Mouse (Mus musculus) cerebellum, adult 2 months (tissue): ENCODE measurements around the gene Vamp9. TPM values are rescaled to one million over a fixed set of nuclear protein-coding genes. Genes with fewer than 3 reads are reported as not detected.

Source experiments
- DNase-seq, 2 experiments: peaks; one replicate each; pipeline ENCODE4 v3.0.0; 2021
- H3K27ac ChIP-seq: fragments of 200-500 bp; 2 replicates; pipeline ENCODE4 v1.5.1; 2012; ENCODE audit warnings: low read length, control low read depth, inconsistent platforms; ENCODE audit not compliant: insufficient read depth
- H3K27me3 ChIP-seq: fragments of 200-500 bp; 2 replicates; pipeline ENCODE4 v1.6.1; 2012; ENCODE audit warnings: inconsistent platforms, mild to moderate bottlenecking, low read length, moderate library complexity; ENCODE audit not compliant: control insufficient read depth, insufficient read depth
- H3K4me1 ChIP-seq: fragments of 200-500 bp; 2 replicates; pipeline ENCODE4 v1.6.1; 2011; ENCODE audit warnings: low read length; ENCODE audit not compliant: control insufficient read depth, insufficient read depth
- H3K4me3 ChIP-seq: fragments of 200-500 bp; replicated peaks from 2 replicates; pipeline ENCODE3; 2011; ENCODE audit warnings: mild to moderate bottlenecking, low read depth, low read length, control low read depth; ENCODE audit not compliant: insufficient read depth
- CTCF ChIP-seq: fragments of 200-500 bp; IDR thresholded peaks from 2 replicates; pipeline ENCODE4 v1.5.1; 2011; ENCODE audit warnings: low read depth, mild to moderate bottlenecking, control low read depth, low read length, moderate library complexity, borderline replicate concordance; ENCODE audit not compliant: insufficient read depth
- POLR2A ChIP-seq: fragments of 200-500 bp; IDR thresholded peaks from 2 replicates; pipeline ENCODE4 v1.6.1; 2011; ENCODE audit warnings: low read length, control low read depth, borderline replicate concordance; ENCODE audit not compliant: insufficient read depth
- WGBS: fragments of 180-500 bp; shearing (Covaris S2); methylation state at CpG from one replicate; pipeline ENCODE4 v1.1.7; 2018; 5-methylcytosine and 5-hydroxymethylcytosine counted together
- polyA plus RNA-seq: library from polyadenylated mRNA; depleted of rRNA; stranded (reverse); fragments of >200 nt; gene quantifications from 2 replicates; pipeline ENCODE4 v1.2.3, GENCODE M21; 2012

Gene Vamp9
- polyA plus RNA-seq, 1 experiment, result not detected

DNA sequence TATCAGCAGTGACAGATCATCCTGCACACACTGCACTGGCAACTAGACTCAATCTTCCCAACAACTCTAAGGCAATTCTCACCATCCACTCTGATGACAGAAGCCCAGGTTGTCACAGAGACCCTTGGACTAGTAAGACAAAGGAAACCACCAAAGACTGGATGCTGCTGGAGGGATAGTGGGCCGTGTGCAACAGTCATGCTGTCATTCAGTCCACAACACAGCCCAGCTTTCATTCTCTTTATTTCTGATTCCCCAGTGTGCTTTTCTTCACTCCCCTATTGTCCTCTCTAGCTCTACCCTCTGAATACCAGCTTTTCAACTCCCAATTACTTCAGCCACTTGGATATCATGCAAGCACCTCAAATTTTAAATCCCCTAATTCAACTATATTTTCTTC, 47.8 kb downstream of the Vamp9 start:
- no peaks in the 10 kb centered on the region for H3K27me3 ChIP-seq
- TF ChIP-seq CTCF (no peak), POLR2A (no peak)
- H3K4me1 ChIP-seq, result no peaks in the 10 kb centered on the region
- no peak overlapping the region for H3K4me3 ChIP-seq
- DNase-seq, result no peak
- 0 out of 2 replicates have a peak overlapping the region, but pooled peaks have one; percentile 30 for H3K27ac ChIP-seq
- 37% methylated on average over 1 of the region's 1 CpGs for WGBS

GRCm38 (mm10) chr5:99958666-99959065, 52.6 kb downstream of the Vamp9 start:
- WGBS, result 81% methylated on average over 1 of the region's 1 CpGs
- no peaks in the 10 kb centered on the region for H3K4me1 ChIP-seq
- no peak for DNase-seq

DNA sequence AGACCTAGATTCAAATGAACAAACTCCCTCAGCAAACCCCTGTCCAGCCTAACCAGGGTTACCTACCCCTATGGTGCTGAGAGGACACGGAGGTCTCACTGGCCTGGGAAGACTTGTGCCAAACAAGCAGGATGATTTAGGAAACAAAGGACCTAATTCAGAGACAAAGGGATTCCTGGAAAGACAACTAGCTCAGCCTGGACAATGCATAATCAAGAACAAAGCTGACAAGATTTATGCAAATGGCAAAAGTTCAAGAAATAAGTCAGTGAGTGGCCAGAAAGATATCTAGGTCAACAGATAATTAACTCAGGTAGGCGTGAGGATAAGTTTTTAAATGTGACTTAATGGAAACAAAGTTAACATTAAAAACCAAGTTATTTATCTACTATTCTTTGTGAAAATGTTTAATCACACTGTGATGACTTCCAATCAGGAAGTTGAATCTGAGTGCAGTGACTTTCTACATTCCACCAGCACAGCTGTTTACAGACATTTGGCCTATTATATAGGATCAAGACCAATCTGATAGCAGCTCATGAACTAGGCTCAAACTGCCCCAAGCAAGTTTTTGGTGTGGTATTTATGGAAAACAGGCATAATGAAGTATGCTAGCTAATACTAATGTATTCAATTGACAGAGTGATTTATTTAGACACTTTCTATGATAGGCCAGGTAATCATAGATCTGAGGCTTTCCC, 53.3 kb downstream of the Vamp9 start:
- Histone ChIP-seq H3K4me1 (no peaks in the 10 kb centered on the region), H3K4me3 (no peak overlapping the region), H3K27ac (no peak overlapping the region), H3K27me3 (no peaks in the 10 kb centered on the region)
- TF ChIP-seq CTCF (no peak), POLR2A (no peak)
- DNase-seq, result no peak
- 50% methylated on average over 2 of the region's 2 CpGs for WGBS

More at GRCm38 (mm10) chr5:99958666-99959065, 52.6 kb downstream of the Vamp9 start:
- Histone ChIP-seq H3K27ac (no peak overlapping the region), H3K27me3 (no peaks in the 10 kb centered on the region), H3K4me3 (no peak overlapping the region)
- TF ChIP-seq CTCF (no peak), POLR2A (no peak)

GRCm38 (mm10) chr5:99959960-99960359, 53.9 kb downstream of the Vamp9 start:
- 81% methylated on average over 2 of the region's 2 CpGs for WGBS
- DNase-seq, result no peak
- Histone ChIP-seq H3K27ac (no peak overlapping the region), H3K4me3 (no peak overlapping the region), H3K4me1 (no peaks in the 10 kb centered on the region), H3K27me3 (no peaks in the 10 kb centered on the region)
- no peak for TF ChIP-seq POLR2A
- no peak for TF ChIP-seq CTCF

GRCm38 (mm10) chr5:99973941-99974340, 67.9 kb downstream of the Vamp9 start:
- no peak for DNase-seq
- H3K27ac ChIP-seq, result no peak overlapping the region
- no peak overlapping the region for H3K4me3 ChIP-seq
- 6% methylated on average over 2 of the region's 2 CpGs for WGBS
- no peaks in the 10 kb centered on the region for H3K27me3 ChIP-seq
- TF ChIP-seq CTCF (no peak), POLR2A (no peak)
- H3K4me1 ChIP-seq, result peaks cover 11% of the 10 kb centered on the region

DNA sequence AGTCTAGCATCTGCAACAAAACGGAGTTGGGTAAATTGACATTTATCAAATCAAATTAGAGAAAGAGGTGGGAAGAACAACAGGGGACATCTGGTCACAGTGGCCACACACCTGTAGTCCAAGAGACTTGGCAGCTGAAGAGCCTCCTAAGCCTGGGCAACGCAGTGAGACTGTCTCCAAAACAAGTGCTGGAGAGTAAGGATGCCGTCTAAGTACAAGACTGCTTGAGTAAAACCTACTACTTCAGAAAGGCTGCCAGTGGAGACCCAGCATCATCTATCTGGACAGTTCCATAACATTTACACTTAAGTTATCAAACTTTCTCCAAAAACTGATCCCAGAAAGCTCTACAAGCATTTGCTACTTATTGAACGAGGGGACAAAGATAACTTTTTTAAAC, 69.0 kb downstream of the Vamp9 start:
- 11% methylated on average over 4 of the region's 4 CpGs for WGBS
- Histone ChIP-seq H3K4me1 (peaks cover 11% of the 10 kb centered on the region), H3K27me3 (no peaks in the 10 kb centered on the region), H3K4me3 (no peak overlapping the region), H3K27ac (no peak overlapping the region)
- TF ChIP-seq CTCF, result no peak
- no peak for TF ChIP-seq POLR2A
- DNase-seq, result peak in 1 of 2 experiments; percentile 33

DNA sequence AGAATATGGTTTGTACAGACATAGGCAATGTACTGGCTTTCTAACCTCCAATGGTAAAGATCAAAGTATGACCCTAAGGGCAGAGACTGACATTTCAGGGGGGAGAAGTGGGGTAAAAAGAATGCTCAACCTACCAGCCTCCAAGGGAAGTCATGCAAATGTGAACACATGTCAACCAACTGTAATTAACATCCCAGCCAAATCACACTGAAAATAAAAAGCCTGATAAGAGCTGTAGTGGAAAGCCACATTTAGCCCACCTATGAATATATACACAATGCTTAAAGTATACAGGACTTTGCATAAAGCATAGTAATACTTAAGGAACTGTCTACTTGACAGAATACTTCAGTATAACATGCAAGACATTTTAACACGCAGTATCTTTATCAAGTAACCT, 69.7 kb downstream of the Vamp9 start:
- Histone ChIP-seq H3K27me3 (no peaks in the 10 kb centered on the region), H3K27ac (no peak overlapping the region), H3K4me1 (peaks cover 11% of the 10 kb centered on the region), H3K4me3 (no peak overlapping the region)
- 29% methylated on average over 1 of the region's 1 CpGs for WGBS
- TF ChIP-seq CTCF (no peak), POLR2A (no peak)
- DNase-seq, result no peak

DNA sequence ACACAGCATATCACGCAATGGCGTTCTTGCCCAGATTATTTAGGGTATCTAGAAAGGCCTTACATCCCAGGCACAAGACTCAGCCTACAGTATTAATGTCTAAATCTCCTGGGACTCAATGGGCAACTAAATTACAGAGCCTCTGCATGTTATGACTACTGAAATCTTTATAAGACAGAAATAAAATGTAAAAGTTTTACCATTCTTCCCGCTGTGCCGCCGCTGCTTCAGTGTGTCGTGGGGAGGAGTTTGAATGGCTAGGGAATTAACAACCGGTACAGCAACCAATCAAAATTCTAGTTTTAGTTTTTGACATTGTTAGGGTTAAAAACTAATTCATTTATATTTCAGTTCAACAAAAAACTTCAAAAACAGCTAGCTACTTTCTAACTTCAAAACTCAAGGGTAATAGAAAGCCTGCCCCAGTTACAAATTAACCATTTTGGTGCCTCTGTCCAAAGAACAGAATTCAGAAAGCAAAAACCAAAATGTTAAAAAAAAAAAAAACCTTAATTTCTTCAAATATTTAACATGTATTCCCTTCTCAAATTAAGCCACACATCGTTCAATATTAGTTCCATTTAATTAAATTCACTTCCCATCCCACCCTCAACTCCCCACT, 70.4 kb downstream of the Vamp9 start:
- H3K4me3 ChIP-seq, result peak overlapping the region; percentile 57
- TF ChIP-seq POLR2A, result no peak
- TF ChIP-seq CTCF, result no peak
- H3K27ac ChIP-seq, result no peak overlapping the region
- no peaks in the 10 kb centered on the region for H3K27me3 ChIP-seq
- DNase-seq, result no peak
- WGBS, result 3% methylated on average over 8 of the region's 8 CpGs
- H3K4me1 ChIP-seq, result peaks cover 11% of the 10 kb centered on the region
